Mouse (Mus musculus) cerebellum, postnatal 36 days (tissue): ENCODE data around the gene Adgrg1.

Source experiments
- DNase-seq, 2 experiments: peaks; one replicate each; pipeline ENCODE4 v3.0.0; 2021 to 2022; ENCODE audit warnings: mixed read lengths in 2 of 2

Adgrg1 gene

GRCm38 (mm10) chr8:95041883-95042784 lies 67.6 kb downstream of the Adgrg1 start:
- DNase-seq: no peak

- DNase-seq: no peak
Observed at GRCm38 (mm10) chr8:95044811-95045210, 70.3 kb downstream of the Adgrg1 start.

GRCm38 (mm10) chr8:95046982-95047381 lies 72.4 kb downstream of the Adgrg1 start:
- DNase-seq: no peak

- DNase-seq: no peak
Observed at GRCm38 (mm10) chr8:95047884-95048680, 73.5 kb downstream of the Adgrg1 start.

GRCm38 (mm10) chr8:95049636-95050035 lies 75.1 kb downstream of the Adgrg1 start:
- DNase-seq: no peak

- DNase-seq: no peak
Observed at GRCm38 (mm10) chr8:95054438-95054837, 79.9 kb downstream of the Adgrg1 start.

- no peak for DNase-seq
Observed at GRCm38 (mm10) chr8:95054927-95055510, 80.5 kb downstream of the Adgrg1 start, which contains the start of gene Drc7. TSS of gene Drc7 (plus strand) at chr8:95055103.

GRCm38 (mm10) chr8:95056414-95056813 lies 81.9 kb downstream of the Adgrg1 start:
- no peak for DNase-seq

- DNase-seq: no peak
Observed at GRCm38 (mm10) chr8:95058661-95059060, 84.1 kb downstream of the Adgrg1 start.

GRCm38 (mm10) chr8:95059812-95060533 lies 85.4 kb downstream of the Adgrg1 start:
- no peak for DNase-seq
